Mouse (Mus musculus) testis, adult 2 months (tissue): ENCODE data around the gene Gcc2.

Experiments used
- CTCF ChIP-seq: fragments of 200-500 bp; IDR thresholded peaks from 2 replicates; pipeline ENCODE4 v1.5.1; 2012; ENCODE audit warnings: low read depth, mild to moderate bottlenecking, inconsistent platforms, low read length, moderate library complexity; ENCODE audit not compliant: control insufficient read depth, insufficient read depth, insufficient replicate concordance
- POLR2A ChIP-seq: fragments of 200-500 bp; IDR thresholded peaks from 2 replicates; pipeline ENCODE4 v1.6.1; 2012; ENCODE audit warnings: low read depth, mild to moderate bottlenecking, inconsistent platforms, low read length, moderate library complexity; ENCODE audit not compliant: control insufficient read depth

GRCm38 (mm10) chr10:58304996-58305395 is 49.7 kb downstream of the Gcc2 start:
- TF ChIP-seq POLR2A = no peak
- no peak for TF ChIP-seq CTCF
